Mouse (Mus musculus): Measurements from ENCODE around the gene Cabp4.
"Not testable (repeated sequence)": the region's sequence is repeated elsewhere in the genome, so short reads cannot be mapped to it uniquely, and the experiment has no call there.

Gene Cabp4

DNA sequence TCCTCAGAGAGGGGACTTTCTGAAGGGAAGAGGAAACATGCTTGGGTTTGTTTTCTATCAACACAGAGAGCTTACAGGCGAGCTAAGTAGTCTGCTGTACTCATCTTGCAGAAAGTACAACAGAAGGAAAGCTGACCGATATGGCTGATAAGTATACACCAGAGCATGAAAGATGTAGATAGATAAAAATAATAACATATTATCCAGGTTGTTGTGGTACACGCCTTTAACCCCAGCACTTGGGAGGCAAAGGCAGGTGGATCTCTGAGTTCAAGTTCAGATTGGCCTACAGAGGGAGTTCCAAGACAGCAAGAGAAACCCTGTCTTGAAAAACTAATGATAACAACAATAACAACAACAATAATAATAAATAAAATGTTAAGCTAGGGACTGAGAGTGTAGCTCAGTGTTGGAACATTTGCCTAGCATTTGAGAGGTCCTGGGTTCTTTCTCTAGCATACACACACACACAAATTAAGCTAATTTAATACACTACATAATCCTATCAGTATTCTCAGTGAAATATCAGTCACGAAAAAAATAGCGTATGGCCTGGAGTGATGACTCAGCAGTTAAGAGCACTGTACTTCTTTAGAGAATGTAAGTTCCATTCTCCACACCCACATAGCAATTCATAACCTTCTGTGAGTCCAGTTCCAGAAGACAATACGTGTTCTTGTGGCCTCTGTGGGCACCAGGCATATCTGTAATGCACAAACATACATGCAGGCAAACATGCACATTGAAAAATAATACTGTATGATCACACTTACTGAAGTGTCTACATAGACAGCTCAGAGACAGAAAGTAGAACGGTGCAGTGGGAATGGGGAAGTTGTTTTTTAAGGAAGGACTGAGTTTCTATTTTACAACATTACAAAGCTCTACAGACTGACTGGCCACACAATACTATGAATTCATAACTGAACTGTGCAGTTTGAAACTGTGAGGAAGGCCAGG is 21.1 kb downstream of the Cabp4 start:
- DNase-seq (ENCODE audit: low spot score) = no peak

DNA sequence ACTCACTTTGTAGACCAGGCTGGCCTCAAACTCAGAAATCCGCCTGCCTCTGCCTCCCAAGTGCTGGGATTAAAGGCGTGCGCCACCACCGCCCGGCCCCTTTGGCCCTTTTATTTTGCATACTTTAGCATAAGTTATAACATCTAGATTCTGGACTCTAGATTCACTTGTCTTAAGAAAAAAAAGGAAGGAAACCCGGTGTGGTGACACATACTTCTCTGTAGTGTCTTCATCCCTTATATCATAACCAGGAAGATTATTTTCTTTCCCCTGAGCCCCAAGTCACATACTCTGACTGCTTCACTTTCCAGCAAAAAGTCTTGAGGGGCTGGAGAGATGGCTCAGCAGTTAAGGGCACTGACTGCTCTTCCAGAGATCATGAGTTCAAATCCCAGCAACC is 21.9 kb downstream of the Cabp4 start:
- not testable (repeated sequence) for DNase-seq (ENCODE audit: low spot score)

DNA sequence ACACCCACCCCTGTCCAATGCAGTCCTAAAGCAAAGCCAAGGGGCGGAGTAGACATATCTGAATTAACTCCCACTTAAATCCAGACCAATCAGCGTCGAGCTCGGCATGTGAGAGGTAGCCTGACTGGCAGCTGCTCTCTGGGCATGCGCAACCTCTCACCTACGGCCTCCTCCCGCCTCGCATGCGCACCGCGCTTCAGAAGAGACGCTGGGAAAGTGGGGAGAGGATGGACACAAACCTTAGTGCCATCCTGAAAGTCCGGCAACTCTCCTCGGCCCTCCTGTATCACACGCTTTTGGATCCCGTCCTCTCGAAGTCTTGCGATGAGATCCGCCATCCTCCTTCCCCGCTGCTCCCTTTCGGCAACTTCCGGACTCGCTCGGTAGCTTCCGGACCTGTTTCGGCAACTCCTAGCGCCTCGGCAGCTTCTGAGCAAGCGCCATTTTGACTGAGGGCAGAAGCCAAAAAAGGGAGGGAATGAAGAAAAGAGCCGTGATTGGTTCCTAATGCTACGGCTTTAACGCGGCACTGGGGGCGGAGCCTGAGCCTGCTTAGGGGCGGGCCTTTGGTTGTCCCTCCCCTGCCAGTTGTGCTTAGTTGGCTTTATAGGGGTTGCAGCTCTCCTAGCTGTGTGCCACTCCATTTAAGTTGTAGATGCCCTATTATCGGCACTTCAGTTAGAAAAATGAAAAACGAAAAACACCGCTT is 22.6 kb downstream of the Cabp4 start:
- peak; percentile 95 for DNase-seq (ENCODE audit: low spot score)

DNA sequence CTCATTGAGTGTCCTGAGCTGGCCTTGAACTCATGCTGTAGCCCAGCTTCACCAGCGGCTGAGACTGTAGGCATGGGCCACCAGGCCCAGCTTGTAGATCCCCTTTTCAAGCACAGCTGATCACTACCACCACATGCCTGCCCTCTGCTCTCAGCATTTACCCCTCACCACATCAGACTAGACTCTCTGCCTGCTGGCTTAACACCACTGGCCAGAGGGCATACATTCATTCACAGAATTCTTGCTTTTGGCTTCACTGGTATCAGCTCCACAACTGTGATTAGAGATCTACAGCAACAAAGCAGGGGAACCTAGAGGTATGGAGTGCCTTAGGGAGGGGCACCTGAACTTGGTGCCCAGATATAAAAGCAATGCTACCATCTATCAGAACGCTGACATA is 23.3 kb downstream of the Cabp4 start:
- DNase-seq (ENCODE audit: low spot score) = no peak

DNA sequence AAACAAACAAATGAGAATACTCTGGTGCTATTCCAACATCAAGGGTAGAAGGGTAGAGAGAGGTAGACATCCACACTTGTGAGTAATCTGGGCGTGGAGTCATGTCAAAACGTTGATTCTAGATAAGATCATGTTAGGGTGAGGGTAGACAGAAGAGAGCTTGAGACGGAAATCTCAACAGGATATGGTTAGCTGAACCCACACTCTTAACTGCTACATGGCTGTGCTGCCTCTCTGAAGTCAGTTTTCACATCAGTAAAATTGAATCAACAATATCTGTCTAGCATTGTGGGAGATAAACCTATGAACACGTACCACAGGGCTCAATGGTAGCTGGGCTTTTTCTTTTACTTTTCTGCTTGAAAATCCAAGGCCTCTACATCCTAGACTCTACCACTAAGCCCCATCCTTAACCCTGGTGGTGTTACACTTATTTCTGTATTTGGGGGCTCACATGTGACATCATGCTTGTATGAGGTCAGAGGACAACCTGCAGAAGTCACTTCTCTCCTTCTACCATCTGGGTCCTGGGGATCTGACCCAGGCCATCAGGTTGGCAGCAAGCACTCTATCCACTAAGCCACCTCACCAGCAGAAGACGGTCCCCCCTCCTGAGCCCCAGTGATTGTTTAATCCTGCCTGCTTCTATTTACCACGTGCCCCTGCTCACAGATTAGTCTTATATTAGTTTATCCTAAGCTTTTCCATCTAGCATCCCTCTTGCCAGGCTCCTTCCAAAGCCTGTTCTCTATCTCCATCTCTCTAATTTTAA is 23.9 kb downstream of the Cabp4 start:
- no peak for DNase-seq (ENCODE audit: low spot score)

DNA sequence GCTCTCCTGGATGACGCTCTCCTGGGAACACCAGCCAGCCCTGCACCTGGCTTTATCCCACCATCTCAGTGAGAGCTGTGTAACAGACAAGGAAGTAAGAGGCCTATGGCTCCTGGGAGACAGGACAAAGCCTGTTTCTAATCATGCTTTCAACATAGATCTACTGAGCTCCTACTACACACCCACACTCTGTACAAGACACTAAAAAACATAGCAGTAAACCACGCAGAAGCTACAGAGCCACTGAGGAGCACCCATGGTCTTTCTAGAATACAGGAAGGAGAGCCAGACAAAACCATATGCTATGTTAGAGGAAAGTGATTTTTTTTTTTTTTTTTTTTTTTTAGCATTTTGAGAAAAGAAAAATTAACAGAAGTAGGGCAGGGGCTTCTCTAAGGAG is 25.5 kb downstream of the Cabp4 start:
- DNase-seq (ENCODE audit: low spot score) = no peak

DNA sequence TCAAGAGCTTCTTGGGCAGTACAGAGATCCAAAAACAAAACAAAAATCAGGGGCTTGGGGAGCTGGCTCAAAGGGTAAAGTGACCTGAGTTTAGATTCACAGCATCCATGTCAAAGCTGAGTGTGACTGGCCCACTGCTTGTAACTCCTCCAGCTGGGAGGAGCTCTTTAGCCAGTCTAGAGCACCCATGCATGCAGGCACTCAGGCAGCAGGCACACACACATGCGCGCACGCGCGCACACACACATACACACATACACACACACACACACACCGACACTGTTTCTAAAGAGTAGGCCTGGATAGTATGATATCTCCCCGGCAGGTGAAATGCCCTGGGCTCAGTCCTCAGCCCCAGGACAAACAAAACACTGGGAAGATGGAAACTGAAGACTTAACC is 26.8 kb downstream of the Cabp4 start:
- DNase-seq (ENCODE audit: low spot score) = no peak

DNA sequence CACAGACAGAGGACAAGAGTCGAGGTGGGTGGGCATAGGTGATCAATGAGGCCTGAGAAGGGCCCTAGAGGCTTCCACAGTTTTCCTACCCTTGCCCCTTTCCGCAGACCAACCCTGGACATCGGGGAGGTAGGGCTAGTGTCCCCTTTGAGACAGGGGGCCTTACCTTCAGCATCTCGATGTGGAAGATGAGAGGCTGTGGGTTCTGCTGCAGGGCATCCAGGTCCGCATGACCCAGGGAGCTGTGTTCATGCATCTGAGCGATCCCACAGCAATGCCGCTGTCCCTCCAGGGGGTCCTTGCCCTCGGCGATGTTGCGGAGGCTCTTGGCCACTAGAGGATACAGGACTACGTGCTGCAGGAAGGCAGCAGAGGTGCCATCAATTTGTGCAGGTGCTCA is 28.0 kb downstream of the Cabp4 start:
- DNase-seq (ENCODE audit: low spot score) = no peak

DNA sequence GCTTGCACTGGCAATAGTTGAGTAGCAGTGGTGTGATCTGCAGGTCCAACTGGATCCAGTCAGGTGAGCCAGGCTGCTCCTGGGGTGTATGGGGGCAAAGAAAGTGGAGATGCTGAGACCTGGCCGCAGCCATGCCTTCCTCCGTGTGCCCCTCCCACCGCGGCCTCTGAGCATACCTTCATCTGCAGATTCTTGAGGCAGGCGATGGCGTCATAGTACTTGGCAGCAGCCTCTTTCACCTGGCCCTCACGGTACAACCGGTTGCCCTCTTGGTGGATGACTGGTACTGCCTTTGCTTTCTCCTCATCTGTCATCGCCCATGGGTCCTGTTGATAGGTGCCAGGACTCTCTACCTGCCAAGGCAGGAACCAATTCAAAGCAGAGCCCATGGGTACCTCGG is 28.7 kb downstream of the Cabp4 start:
- DNase-seq (ENCODE audit: low spot score) = no peak

DNA sequence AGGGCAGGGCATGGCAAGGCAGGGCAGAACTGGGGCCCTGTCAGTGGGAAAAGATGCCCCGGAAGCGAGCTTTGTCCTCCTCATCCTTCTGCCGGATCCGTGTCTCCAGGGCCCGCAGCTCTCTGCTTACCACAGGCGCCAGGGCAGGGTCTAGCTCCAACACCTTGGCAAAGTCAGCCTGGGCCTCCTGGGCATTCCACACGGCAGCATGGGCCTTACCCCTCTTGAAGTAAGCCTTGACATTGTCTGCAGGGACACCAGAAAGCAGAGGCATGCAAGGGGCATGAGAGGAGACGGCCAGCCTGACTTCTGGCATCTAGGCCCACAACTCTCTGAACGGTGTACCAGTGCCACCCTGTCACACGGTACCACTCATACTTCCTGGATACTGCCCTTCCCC is 29.3 kb downstream of the Cabp4 start:
- DNase-seq (ENCODE audit: low spot score) = no peak

DNA sequence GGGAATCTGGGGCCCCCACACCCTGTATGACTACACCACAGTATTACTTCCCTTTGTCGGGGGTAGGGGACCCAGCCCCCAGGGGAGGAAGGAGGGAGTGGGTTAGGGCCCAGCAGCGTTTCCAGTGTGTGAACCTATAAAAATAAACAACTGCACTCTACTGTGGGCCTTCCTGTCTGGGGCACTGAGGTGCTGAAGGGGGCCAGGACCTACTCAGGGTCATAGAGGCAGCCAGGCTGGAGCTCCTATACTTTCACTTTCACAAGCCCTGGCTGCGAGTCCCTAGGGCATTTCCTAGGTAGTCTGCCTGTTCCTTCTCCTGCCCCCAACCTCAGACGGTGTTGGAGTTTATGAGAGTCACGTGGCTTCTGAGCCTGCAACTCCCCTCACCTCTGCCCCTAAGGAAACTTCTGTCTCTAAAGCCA is 30.0 kb downstream of the Cabp4 start:
- no peak for DNase-seq (ENCODE audit: low spot score)

DNA sequence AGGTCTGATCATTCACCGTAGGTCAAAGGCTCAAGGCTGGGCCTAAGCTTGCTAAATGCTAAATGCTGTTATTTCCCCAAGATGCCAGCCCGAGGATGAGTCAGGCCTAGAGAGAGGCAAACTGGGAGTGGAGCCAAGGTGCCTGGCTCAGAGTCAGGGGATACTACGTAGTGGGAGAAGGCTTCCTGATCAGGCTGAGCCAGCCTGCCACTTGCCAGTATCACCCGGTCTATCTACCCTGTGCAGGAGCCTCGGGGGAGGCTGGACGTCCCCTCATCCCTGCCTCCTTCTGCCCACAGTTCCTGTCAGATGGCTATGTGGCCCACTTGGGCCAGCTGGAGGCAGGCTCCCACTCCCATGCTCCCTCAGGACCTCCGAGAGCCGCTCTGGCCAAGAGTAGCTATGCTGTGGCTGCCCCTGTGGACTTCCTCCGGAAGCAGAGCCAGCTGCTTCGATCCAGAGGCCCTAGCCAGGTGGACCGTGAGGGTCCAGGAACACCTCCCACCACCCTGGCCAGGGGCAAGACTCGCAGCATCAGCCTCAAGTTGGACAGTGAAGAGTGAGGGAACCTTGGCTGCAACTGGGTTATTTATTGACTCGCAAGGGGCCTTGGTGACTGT is 30.5 kb downstream of the Cabp4 start:
- peak; percentile 55 for DNase-seq (ENCODE audit: low spot score)

DNA sequence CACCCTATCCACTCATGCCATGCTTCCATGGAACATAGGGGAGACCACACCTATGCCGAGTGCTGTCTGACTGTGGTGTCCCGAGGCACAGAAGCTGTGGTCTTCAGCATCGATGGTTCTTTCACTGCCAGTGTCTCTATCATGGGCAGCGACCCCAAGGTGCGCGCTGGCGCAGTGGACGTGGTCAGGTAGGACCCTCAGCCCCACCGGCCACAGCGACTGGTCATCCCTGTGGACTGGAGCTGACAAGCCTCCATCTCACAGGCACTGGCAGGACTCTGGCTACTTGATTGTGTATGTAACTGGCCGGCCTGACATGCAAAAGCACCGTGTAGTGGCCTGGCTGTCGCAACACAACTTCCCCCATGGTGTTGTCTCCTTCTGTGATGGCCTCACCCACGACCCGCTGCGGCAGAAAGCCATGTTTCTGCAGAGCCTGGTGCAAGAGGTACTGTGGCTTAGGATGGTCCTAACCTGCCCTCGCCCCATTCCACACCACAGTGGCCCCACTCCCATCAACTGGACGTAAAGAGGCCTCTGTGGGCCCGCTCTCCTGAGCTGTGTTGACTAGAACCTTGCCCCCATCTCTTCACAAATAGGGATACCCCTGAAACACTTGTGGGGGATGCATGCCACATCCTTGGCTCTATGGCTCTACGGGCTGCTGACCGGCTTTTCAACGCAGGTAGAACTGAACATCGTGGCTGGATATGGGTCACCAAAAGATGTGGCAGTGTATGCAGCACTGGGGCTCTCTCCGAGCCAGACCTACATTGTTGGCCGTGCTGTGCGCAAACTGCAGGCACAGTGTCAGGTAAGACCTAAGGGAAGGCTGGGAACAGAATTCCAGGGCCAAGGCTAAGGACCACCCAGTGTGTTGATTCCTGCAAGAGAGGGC is 31.5 kb downstream of the Cabp4 start:
- no peak for DNase-seq (ENCODE audit: low spot score)

DNA sequence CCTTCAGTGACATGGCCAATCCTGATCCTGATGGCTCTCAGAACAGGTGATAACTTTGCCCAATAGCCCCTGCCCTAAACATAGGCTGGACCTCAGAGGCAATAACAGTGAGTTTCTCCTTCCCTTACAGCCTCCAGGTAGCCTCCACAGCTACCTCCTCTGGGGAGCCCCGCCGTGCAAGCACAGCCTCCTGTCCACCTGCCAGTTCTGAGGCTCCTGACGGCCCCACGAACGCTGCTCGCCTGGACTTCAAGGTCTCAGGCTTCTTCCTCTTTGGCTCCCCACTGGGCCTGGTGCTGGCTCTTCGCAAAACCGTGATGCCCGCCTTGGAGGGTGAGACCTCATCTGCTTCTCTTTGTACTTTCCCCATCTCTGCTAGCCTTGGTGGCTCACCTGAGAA is 35.3 kb downstream of the Cabp4 start:
- DNase-seq (ENCODE audit: low spot score) = no peak

DNA sequence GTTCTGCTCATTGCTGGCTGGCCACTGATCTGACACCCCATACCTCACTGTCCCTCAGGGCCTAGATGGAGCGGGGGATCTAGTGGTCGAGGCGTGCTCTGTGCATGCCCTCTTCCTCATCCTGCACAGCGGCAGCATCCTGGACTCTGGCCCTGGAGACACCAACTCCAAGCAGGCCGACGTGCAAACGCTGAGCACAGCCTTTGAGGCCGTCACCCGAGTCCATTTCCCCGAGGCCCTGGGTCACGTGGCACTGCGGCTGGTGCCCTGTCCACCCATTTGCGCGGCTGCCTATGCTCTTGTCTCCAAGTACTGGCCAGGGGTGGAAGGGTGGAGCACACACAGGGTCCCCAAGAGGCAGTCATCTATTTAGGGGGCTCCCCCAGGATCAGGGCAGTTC is 37.2 kb downstream of the Cabp4 start:
- no peak for DNase-seq (ENCODE audit: low spot score)

DNA sequence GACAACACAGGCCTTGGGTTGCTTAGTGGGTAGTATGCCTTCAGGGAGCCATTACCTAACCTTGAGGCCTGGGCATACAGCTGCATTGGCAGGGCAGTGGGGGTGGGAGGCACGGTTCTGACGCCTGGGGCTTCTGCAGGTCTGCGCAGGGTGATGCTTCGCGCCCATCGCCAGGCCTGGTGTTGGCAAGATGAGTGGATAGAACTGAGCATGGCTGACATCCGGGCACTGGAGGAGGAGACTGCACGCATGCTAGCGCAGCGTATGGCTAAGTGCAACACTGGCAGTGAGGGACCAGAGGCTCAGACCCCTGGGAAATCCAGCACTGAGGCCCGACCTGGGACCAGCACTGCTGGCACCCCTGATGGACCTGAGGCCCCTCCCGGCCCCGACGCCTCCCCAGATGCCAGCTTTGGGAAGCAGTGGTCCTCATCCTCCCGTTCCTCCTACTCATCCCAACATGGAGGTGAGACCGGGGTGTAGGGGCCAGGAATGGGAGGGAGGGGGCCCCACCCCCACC is 39.1 kb downstream of the Cabp4 start:
- DNase-seq (ENCODE audit: low spot score) = no peak

DNA sequence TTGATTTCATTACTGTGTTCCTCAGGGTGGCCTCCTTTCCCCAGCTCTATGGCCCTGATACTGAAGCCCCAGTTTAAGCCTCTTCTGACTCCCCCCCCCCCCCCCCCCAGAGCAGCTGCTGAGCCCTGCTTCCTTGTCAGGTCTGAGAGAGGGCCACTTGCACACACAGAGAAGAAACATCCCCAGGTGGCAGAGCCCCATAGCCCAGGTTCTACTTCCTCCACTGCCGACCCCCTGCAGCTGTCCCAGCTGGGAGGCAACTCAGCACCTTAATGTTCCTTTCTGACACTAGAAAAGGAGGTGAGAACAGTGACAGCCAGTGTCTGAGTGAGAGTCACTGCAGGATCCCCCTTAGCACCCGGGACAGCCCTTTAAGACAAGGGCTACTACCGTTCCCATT is 40.0 kb downstream of the Cabp4 start:
- DNase-seq (ENCODE audit: low spot score) = no peak

DNA sequence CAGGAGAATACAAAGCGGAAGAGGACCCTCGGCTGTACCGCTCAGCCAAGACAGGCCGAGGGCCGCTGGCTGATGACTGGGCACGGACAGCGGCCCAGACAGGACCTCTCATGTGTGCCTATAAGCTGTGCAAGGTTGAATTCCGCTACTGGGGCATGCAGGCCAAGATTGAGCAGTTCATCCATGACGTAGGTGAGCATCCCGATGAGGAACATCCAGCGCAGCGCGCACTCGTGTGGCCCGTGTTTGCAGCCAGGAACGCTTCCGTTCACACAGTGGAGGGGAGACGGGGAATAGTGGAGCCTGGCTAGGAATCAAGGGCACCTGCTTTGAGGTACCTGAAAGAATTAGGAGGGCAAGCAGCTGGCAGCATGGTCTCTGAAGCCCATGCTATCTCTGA is 40.5 kb downstream of the Cabp4 start:
- DNase-seq (ENCODE audit: low spot score) = no peak

DNA sequence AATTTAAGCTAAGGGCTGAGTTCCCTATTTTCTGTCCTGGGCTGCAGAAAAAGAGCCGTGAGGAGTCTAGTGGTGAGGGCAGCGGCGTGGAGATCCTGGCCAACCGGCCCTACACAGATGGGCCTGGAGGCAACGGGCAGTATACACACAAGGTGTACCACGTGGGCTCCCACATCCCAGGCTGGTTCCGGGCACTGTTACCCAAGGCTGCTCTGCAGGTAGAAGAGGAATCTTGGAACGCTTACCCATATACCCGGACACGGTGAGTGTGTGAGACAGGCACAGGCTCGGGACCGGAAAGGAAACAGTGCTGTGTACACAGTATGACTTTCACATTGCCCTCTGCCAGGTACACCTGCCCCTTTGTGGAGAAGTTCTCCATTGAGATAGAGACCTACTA is 41.2 kb downstream of the Cabp4 start:
- no peak for DNase-seq (ENCODE audit: low spot score)

DNA sequence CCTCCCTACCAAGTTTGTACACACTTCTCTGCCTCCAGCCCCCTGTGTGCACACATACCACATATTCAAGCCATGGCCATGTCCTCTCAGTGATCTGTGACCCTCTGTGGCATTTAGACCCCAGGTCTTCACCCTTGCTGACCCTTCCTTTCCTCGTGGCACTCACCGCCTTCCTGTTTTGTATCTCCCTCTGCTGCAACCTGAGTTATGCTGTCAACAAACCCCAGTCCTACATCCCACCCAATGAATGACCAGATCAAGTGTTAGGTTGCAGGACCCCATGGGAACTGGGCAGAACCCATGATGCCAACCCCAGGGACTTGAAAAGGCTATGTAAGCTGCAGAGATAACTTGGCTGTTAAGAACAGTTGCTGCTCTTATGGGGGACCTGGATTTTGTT is 41.8 kb downstream of the Cabp4 start:
- no peak for DNase-seq (ENCODE audit: low spot score)

DNA sequence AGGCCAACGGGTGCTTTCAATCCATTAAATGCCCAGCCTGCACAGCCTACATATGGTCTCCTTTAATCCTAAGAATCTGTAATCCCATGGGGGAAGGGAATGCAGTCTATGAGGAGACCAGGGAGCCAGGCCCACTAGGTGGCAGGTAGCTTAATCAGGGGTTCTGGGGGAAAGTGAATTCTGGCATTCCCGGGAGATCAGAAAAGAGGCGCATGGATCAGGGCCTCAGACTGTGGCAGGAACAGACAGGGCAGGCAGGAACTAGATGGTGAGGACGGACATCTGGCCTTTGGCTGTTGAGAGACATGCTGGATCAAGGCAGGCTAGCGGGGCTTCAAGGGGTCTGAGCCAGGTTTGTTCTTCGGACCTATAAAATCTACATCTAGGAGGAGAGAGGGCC is 42.4 kb downstream of the Cabp4 start:
- DNase-seq (ENCODE audit: low spot score) = no peak
